Mouse (Mus musculus) erythroblast, embryonic 14.5 days (primary cell): ENCODE measurements around the gene Dbnl.

Experiments used
- GATA1 ChIP-seq: IDR thresholded peaks from 2 replicates; pipeline ENCODE4 v1.6.1; 2012; ENCODE audit warnings: low read length, inconsistent platforms, mixed read lengths
- TAL1 ChIP-seq: IDR thresholded peaks from 3 replicates; pipeline ENCODE4 v1.6.1; 2012; ENCODE audit warnings: low read length, inconsistent platforms, mixed read lengths

DNA sequence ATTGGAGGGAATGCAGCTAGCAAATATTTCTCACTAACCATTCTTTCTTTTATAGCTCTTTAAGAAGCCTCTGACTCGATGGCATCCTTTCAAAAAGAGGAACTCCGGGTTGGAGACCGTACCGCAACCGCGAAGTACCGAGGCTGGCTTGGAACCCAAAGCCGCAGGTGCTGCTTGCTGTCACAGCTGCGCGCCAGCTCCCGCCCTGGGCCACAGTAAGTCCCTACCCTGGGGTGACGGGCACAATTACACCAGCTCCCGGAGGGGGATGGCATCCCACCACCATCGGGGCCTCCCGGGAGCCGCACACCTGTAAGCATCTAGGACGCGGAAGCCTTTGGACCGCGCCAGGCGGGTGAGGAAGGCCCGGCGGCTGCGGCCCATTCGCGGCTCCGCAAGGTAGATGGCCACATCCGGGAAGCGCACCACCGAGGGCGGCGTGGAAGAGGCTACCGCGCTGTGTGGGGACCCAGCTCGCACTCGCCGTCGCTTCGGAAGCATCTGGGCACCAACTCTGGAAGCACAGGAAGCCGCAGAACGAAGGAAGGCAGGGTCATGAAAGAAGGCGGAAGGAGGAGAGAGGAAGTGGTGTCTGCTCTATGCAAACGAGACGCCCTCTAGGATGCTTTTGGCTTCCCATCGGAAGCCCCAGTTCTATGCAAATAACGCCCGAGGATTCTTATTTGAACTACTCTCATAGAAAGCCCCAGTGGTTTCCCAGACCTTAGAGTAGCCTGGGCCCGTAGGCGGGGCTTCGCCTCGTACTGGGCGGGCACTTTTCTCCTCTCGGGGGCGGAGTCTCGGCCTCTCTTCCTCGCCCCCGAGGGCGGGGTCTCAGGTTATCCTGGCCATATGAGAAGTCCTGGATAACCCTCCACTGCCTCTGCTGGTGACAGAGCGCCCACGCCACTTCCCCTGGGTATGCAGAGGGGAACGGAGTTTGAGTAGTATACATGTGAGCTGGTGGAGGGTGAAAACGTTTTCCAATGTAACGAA, 49.3 kb downstream of the Dbnl start, which contains the start of gene Polm:
- no peak for TF ChIP-seq GATA1
- TF ChIP-seq TAL1: no peak
